Mouse (Mus musculus) left cerebral cortex, postnatal 4 days (tissue): ENCODE results near the gene Plxna4. TPM values are rescaled to one million over a fixed set of nuclear protein-coding genes. Genes with fewer than 3 reads are reported as not detected.
"Not testable (repeated sequence)": the region's sequence is repeated elsewhere in the genome, so short reads cannot be mapped to it uniquely, and the experiment has no call there.

ENCODE experiments used
- DNase-seq: peaks from one replicate; pipeline ENCODE4 v3.0.0-alpha.2; 2022
- intact Hi-C: fragments of 180-260 bp; cut with DNase I; formaldehyde crosslinking; loops from one replicate; pipeline ENCODE4 v1.15.1; 2025
- total RNA-seq, 2 experiments: library from RNA; stranded (reverse); gene quantifications; 2 replicates each; pipeline ENCODE4 v1.2.3; 2021

Gene Plxna4
- total RNA-seq, 2 experiments from 2014 or later, result 112 to 116 TPM

DNA sequence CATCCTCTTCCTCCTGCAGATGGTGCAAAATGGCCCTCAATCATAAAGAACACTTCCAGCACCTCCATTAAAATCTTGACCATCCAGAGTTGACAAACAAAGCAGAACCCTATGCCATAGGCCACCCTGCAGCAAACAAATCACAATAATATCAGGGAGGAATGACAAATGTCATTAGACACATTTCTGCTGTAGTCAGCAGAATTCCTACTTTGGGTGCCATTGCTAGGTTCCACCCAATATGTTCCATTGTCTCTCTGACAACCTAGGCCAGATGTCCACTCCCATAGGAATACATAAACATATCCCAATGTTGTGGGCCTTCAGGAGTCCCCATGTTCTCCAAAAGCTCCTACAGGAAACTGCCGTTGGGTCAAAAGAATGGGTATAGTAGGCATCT is 41.1 kb downstream of the Plxna4 start:
- intact Hi-C loops, result no loop called here

DNA sequence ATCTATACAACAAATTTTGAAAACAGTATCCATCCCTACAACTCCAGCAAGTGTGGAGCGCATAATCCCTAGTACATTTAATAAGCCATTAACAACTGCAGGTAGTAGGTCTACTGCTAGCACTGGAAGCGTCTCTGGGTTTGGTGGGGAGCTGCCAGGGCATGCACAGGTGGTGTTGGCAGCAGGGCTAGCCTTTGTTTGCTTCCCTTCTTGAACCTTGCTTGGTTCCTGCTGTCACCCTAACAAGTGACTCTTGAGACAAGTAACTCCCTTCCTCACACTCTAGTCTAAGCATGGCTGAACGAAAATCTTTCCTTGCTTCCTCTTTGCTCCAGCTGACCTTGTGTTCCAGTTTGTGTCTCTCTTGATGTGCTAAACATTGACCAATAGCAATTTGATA is 44.0 kb downstream of the Plxna4 start:
- DNase-seq, result no peak
- intact Hi-C loops, result no loop called here

More for the DNA sequence above, 41.1 kb downstream of the Plxna4 start:
- DNase-seq, result no peak

DNA sequence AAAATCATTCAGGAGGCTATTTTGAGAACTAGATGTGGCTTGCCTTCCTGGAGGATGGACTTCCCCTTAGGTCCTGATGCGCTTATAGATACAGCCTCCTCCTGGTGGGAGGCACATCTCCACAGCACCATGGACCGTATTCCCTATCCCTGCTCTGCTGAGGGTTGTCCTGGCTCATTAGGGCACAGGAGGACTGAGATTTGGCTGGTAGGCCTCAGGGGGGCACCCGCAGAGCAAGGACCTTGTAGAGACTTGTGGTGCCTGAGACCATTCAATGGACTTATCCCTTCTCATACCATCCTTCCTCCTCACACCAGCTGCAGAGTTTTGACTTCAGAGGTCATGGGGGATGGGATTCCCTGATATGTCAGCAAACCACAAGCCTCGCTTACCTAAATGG is 47.8 kb downstream of the Plxna4 start:
- intact Hi-C loops, result no loop called here
- DNase-seq, result no peak

DNA sequence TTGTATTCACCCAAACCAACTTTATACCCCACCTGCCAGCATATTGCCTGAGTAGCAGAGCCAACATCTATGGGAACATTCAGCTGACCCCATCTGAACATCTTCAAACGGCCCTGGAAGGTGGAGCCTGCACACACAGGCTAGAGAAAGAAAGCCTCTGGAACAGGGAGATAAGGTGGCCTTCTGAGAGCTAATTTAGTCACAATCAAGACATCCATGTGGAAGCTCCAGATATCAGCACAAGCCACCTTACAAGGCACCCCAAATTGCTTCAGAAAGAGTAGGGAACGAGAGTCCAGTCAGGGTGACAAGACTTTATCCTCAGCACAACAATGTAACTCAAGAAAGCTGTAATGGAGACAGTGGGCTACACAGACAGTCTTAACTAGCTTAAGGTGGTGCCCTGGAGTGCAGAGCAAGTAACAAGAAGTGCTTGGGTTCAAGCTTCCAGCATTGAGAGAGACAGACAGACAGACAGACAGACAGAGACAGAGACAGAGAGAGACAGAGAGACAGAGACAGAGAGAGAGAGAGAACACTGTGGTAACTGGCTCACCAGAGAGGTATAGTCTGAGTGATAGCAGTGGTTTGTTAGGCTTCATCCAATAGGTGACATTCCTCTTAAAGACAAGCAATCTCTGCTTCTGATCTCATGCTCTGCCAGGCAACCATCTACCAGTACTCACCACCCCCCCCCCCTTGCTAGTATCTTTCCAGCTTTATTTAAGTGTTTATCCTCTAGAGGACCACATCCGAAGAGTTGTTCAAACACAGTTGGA is 53.8 kb downstream of the Plxna4 start:
- DNase-seq, result no peak
- intact Hi-C loops, result no loop called here

DNA sequence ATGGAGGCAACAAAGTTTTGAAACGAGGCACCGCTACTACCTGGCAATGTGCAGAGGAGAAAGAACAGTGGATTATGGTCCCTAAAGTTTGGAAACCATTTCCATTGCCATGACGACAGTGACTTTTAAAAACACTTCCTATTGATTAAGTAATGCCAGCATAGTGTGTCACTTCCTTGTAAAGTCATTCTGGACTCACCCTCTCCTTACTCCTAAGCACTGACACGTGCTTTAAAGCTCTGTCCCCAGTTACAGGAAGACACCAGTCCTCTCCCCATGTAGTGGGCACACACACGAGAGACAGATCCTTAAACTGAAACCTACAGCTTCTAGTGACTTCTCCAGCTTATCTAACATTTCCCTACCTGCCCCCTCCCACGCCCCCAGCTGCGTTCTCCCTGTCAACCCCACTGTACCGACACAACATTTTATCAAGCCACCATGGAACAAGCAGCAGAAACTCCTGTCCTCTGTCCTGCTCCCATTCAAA is 59.9 kb downstream of the Plxna4 start:
- no peak for DNase-seq
- intact Hi-C loops, result no loop called here

DNA sequence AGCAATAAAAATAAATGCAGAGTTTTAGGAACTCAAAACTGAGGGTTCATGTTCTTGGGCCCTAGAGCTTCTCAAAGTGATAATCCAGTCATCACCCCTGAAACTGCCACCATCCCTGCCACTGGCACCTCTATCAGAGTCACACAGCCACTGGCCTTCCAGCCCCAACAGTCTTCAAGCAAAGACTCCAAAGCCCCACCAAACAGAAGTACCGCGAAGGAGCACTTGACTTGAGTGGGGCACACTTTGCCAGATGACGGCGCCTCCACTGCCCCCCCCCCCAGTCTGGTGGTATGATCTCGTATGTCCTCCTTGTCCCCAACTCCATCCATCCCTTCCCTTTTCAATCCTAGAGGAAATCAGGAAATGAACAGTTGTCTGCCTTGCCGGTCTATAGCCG is 60.5 kb downstream of the Plxna4 start:
- intact Hi-C loops, result no loop called here
- no peak for DNase-seq

DNA sequence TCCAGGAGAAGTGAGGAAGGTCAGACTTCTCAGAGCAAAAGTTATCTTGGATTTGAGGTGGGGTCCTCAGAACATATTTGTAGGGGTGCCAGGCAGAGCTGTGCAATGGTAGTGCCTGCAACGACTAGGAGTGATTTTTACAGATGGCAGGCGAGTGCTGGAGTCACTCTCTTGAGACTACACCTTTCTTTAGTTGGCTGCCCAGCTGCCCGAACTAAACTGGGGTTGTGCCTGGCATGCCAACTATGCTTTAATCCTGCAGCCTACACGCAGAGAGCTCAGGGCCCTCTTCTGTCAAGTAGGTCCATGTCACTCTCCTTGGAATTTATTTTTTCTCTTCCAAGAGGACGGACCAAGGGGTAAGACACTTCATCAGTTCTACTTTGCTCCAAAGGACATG is 61.2 kb downstream of the Plxna4 start:
- intact Hi-C loops, result no loop called here
- no peak for DNase-seq

DNA sequence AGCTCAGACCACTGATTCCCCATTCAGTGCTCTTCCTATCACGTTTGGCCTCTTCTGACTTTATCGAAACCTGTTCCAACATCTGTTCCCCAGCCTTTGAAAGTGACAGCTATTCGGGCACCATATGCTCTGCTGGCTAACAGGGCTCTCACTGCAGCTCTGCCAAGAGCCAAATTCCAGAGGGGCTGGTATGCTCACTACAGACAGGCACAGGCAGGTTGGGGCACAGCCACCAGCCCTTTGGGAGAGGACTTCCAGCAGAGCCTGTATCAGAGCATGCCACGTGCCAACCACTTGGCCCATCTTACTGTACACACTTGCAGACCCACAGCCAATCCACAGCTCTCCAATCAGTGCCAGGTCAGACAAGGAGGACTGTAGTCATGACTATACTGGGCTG is 67.9 kb downstream of the Plxna4 start:
- intact Hi-C loops, result no loop called here
- peak; percentile 72 for DNase-seq

DNA sequence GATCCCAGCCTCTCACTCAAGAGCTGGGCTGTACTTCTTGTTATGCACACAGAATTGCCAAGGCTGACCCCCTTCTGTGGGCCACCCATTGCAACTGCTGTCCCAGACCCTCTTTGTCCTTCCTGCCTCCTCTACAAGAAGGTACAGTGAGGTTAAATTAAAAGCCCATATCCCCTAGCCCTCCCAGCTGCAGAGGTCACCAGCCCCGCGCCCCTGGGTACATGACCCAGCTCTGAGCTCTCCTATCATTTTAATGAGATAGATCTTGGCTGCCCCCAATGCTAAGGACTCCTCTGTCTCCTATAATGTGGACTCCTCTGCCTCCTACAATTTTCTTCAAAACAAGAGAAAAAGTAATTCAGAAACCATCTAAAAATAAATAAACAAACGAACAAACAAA is 69.4 kb downstream of the Plxna4 start:
- intact Hi-C loops, result no loop called here
- no peak for DNase-seq

DNA sequence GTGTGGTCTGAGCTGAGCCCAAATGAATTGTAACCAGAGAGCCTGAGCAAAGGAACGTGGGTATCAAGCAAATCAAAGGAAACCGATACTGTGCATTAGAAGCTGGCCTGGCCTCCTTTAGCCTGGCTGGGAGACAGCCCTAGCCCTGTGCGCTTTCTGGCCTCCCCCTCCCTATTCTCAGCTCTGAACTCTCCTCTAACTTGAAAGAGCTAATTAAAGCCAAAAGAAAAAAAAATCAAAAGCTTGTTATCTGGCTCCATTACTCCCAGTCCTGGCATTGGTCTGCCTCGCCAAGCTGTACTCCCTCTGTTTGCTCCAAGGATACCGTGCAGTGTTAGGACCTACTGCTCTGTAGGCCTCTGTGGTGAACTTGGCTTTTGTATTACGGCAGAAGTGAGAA is 73.9 kb downstream of the Plxna4 start:
- DNase-seq, result peak; percentile 14
- intact Hi-C loops, result no loop called here

DNA sequence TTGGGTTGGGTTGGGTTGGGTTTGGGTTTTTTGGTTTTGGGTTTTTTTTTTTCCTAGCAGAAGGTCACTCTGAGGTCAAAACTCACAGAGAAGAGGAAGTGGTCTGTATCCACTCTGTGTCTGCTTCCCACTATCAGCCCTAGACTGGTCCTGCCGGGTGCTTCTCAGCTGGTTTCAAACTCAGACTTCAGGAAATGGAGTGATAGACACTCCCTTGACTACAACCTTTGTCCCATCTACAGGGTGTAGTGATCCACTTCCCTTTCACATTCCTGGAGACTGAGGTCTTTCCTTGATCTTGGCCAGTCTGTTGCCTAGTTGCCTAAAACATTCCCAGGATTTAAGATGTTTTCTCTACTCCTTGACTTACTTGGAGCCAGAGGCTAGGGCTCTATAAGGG is 76.0 kb downstream of the Plxna4 start:
- DNase-seq, result no peak
- intact Hi-C loops, result no loop called here

DNA sequence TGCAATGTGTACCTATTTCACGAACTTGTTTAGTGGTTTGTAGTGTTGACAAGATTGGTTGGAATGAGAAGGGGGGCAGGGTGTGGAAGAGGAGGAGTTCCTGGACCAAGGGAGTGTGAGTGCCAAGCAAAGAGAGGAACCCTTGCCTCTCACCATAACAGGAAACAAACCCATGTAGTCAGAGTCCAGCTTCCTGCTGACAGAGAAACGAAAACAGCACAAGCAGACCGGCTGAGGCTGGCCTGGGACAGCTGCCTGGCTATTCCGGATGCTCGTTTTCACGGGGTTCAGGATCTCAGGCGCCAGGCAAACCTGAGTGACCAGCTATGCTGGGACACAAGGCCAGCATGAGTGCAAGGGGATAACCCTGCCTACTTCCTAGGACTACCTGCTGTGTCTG is 77.1 kb downstream of the Plxna4 start:
- intact Hi-C loops, result no loop called here
- DNase-seq, result no peak

DNA sequence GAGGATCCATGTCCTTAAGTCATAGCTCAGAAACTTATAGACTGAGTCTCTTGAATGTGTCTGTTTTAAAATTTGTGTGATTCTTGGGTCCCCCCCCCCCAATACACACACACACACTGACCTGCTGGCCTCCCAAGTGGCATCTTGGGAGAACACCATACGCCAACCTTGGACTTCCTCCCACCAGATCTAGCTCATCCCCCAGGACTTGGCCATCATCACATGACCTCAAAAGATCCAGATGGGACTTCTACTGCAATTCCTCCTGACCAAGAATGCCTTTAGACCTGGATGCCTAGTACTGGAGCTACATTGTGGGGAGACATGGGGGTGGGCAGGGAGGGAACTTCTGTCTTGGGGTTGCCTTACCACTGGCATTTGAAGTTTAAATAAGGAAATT is 77.5 kb downstream of the Plxna4 start:
- DNase-seq, result no peak
- intact Hi-C loops, result no loop called here

DNA sequence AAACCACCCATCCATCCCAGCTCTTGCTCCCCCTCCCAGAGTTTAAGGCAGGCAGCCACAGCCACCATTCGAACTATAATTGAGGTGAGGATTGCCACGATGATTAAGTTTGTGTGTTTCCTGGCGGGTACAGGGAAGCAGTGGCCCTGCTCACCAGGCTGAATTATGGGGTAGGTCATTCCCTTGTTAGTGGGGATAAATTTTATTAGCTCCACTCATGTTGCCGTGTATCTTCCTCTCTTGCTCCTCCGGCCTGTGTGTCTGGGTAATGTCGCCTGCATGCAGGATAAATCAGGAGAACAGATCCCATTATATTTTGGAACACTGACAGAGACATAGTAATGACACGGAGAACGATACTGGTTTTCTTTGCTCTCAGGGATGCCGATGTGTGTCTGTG is 78.9 kb downstream of the Plxna4 start:
- intact Hi-C loops, result no loop called here
- DNase-seq, result no peak

DNA sequence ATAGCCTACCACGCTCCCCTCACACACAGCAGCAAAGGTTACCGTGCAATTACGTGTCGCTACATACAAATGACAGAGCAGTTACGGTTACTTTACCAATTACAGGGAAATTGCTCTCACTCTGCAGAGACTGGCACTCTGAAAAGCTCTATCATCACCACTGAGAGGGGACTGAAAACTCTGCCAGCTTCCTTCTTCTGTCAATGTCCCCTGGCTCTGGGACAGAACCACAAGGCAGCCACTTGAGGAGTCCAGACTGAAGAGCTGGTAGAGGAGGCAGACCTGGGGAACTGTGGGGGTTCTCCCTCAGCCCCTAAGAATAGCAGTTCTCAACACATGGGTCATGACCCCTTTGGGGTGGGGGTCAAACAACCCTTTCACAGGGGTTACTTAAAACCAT is 83.0 kb downstream of the Plxna4 start:
- DNase-seq, result no peak
- intact Hi-C loops, result no loop called here

DNA sequence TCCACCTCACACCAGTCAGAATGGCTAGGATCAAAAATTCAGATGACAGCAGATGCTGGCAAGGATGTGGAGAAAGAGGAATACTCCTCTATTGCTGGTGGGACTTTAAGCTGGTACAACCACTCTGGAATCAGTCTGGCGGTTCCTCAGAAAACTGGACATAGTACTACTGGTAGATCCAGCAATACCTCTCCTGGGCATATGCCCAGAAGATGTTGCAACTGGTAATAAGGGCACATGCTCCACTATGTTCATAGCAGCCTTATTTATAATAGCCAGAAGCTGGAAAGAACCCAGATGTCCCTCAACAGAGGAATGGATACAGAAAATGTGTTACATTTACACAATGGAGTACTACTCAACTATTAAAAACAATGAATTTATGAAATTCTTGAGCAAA is 86.8 kb downstream of the Plxna4 start:
- intact Hi-C loops, DNase-seq: not testable (repeated sequence)

DNA sequence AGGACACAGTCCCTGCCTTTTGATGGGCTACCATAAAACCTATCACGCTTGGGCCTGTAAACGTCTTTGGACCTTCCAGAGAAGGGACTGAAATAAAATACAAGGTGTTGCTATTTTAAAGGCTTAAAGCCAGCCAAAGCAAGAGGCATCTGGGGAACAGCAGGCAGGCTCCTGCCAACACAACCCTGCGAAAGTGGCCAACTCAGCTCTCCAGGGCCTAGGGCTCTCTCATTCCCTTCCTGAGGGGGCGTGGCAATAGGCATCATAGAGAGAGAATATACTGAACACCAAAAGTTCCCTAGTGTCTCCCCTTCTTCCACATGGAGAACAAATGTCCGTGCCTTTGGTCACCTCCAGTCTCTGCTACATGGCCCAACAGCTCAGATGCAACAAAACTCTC is 89.9 kb downstream of the Plxna4 start:
- DNase-seq, result no peak
- intact Hi-C loops, result no loop called here

DNA sequence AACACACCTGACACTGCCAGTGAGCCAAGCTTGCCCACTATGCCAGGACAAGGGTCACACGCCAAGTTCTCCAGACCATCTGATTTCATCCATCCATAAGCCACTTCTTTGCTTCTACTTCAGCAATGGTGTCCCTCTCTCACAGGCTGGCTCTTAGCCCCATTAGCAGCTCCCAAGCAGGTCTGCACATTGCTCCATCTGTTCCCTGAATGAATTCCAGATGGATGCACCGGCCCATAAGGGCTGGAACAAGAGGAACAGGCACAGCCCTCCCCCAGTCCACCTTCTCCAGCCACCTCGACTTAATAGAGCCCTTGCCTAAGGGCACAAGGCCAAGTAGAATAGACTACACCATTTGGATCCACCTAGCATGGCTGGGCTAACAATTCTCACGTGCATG is 91.9 kb downstream of the Plxna4 start:
- intact Hi-C loops, result no loop called here
- DNase-seq, result peak; percentile 83

DNA sequence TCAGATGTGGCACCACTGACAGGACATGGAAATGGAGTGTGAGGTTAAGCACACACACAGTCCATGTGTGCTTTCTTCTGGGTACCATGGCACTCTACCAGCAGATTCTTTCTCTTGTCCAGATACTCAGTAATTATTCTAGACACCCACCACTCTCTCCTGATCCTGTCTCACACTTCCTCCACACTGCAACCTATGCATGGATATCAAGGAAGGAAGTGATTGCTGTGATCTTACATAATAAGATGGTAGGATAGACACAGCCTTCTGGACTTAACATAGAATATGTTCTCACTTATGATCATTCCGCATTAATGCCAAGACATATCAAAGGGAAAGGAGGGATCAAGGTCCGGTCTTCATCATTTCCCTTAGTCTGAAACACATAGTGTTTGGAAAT is 92.5 kb downstream of the Plxna4 start:
- no peak for DNase-seq
- intact Hi-C loops, result no loop called here

DNA sequence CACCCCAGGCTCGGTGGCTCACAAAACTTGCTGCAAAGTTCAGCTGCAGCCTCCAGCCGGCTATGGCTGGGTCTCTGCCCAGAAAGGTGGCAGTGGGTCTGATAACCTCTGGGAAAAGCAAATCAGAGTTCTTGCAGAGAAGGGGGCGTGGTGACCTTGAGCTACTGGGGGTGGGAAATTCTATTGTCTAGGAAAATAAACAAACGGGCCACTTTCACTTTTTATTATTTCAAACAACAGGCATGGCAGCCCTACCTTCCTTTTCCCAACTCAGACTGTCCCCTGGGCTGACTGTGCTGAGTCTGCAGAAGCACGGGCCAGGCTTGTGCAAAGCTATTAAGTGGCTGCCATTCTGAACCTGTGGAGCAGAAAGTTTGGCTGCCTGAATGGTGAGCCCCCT is 94.4 kb downstream of the Plxna4 start:
- no peak for DNase-seq
- intact Hi-C loops, result no loop called here

DNA sequence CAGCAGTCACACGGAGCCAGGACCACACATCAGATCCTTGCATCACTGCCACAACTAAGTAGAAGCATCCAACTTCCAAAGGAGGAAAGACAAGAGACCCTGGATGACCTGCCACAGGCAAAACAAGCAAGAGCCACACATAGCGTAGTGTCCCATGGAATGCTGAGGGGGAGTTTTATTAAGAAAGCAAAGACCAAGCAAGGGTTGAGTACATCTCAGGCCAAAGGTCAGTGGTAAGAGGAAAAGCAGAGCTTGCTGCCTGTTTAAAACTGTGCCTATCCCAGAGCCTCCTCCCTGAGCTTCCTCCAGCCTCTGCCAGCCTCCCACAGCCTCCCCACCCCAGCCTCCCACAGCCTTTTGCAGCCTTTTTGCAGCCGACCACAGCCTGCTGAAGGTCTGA is 100.9 kb downstream of the Plxna4 start:
- intact Hi-C loops, result no loop called here
- DNase-seq, result no peak

DNA sequence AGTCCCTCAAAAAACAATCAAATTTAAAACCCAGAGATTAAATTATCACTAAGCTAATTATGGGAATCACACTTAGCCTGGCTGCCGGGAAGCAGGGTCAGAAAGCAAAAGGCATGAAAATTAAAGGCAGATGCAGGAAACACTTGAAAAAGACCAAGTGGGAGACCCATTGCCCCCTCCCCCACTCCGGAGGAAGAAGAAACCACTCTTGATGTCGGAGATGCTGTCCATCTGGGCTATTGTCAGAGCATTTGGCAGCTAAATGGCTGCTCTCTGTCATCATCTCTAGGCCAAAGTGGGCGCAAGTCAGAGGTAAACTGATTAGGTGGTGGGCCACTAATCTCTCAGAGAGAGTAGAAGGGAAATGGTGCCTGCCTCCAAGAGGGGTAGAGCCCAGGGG is 105.5 kb downstream of the Plxna4 start:
- DNase-seq, result no peak
- intact Hi-C loops, result no loop called here

DNA sequence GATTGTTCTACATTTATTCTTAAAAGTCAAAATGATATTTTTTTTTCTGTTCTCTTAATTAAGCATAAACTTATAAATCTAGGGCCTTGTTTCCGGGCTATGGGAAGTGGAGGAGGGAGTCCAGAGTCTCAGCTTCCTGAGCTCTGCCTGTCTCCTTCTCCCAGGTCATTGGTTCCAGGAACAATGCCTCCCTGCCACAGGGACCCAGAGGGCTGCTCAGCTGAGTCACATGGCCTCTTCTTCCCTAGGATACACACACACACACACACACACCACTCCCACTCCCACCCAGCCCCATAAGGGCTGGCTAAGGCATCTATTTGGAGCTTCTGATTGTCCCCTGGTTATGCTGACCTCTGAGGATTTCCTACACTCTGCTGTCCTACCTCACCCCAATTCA is 107.3 kb downstream of the Plxna4 start:
- intact Hi-C loops, result no loop called here
- DNase-seq, result no peak
